Mouse (Mus musculus) CH12.LX (cell line): ENCODE data around the gene Bub3.

Experiments used
- BHLHE40 ChIP-seq: IDR thresholded peaks from 2 replicates; pipeline ENCODE4 v1.6.1; 2011; ENCODE audit warnings: mild to moderate bottlenecking, low read depth, low read length, improper control_type of control experiment
- CHD2 ChIP-seq: IDR thresholded peaks from 2 replicates; pipeline ENCODE4 v1.6.1; 2011; ENCODE audit warnings: low read length, improper control_type of control experiment
- CTCF ChIP-seq, 2 experiments: IDR thresholded peaks in 1 of 2; conservative IDR thresholded peaks in 1 of 2; 2 replicates each; pipeline ENCODE4 v1.5.1; 2011 to 2012; ENCODE audit warnings: low read depth in 2 of 2, low read length in 2 of 2, improper control_type of control experiment in 1 of 2, inconsistent platforms in 1 of 2, mild to moderate bottlenecking in 1 of 2, moderate library complexity in 1 of 2
- EP300 ChIP-seq: IDR thresholded peaks from 2 replicates; pipeline ENCODE4 v1.6.1; 2011; ENCODE audit warnings: low read length, improper control_type of control experiment
- JUN ChIP-seq: IDR thresholded peaks from 2 replicates; pipeline ENCODE4 v1.6.1; 2011; ENCODE audit warnings: low read depth, mild to moderate bottlenecking, low read length, improper control_type of control experiment, moderate library complexity; ENCODE audit not compliant: insufficient read depth
- JUND ChIP-seq: conservative IDR thresholded peaks from 2 replicates; pipeline ENCODE4 v1.6.1; 2011; ENCODE audit warnings: low read depth, low read length, improper control_type of control experiment
- KAT2A ChIP-seq: IDR thresholded peaks from 2 replicates; pipeline ENCODE4 v1.6.1; 2012; ENCODE audit warnings: low read length, improper control_type of control experiment, inconsistent platforms; ENCODE audit not compliant: insufficient replicate concordance
- MAFK ChIP-seq: IDR thresholded peaks from 2 replicates; pipeline ENCODE4 v1.6.1; 2011; ENCODE audit warnings: low read length, improper control_type of control experiment; ENCODE audit not compliant: insufficient replicate concordance
- MAZ ChIP-seq: IDR thresholded peaks from 2 replicates; pipeline ENCODE4 v1.6.1; 2012; ENCODE audit warnings: low read depth, mild to moderate bottlenecking, inconsistent platforms, low read length, improper control_type of control experiment, moderate library complexity
- POLR2A ChIP-seq: IDR thresholded peaks from 2 replicates; pipeline ENCODE4 v1.6.1; 2011; ENCODE audit warnings: low read depth, mild to moderate bottlenecking, improper control_type of control experiment, low read length
- SIN3A ChIP-seq: IDR thresholded peaks from 2 replicates; pipeline ENCODE4 v1.6.1; 2012; ENCODE audit warnings: low read length, improper control_type of control experiment, inconsistent platforms
- TBP ChIP-seq: conservative IDR thresholded peaks from 2 replicates; pipeline ENCODE4 v1.6.1; 2011; ENCODE audit warnings: low read depth, low read length, improper control_type of control experiment
- USF1 ChIP-seq: IDR thresholded peaks from 2 replicates; pipeline ENCODE4 v1.6.1; 2014; ENCODE audit warnings: low read depth, mild to moderate bottlenecking, inconsistent platforms, low read length, improper control_type of control experiment

- TF ChIP-seq CTCF (conservative IDR thresholded peaks at IDR 0.05 in 1 of 2, IDR thresholded peaks at IDR 0.05 in 1 of 2; ENCODE audit: low read depth in 2 of 2, low read length in 2 of 2) (no peak), CHD2 (no peak), TBP (no peak), EP300 (no peak), SIN3A (no peak), JUND (no peak), JUN (no peak), POLR2A (no peak), KAT2A (no peak), MAFK (no peak), USF1 (no peak), MAZ (no peak), BHLHE40 (no peak)
These were observed 45.5 kb downstream of the Bub3 start for GRCm38 (mm10) chr7:131605481-131605880.
